8 mouse cellular contexts compared by ENCODE assay signal in genomic region chr6:71441251-71441580, GRCm38 (mm10). TPM values are rescaled to one million over a fixed set of nuclear protein-coding genes. Genes with fewer than 3 reads are reported as not detected.
DNase-seq lines count a peak whose midpoint lies in the region; ATAC-seq and TF ChIP-seq lines count a peak whose summit lies in the region.

No protein-coding gene starts in this region.

- no peaks in the 10 kb centered on the region for H3K9me3 ChIP-seq in heart, embryonic 15.5 days (replicated peaks)
- H3K9me3 ChIP-seq in MEL (replicated peaks; ENCODE audit: insufficient read depth, low read length), result no peaks in the 10 kb centered on the region
- no peaks in the 10 kb centered on the region for H3K9me3 ChIP-seq in hindbrain, embryonic 12.5 days (replicated peaks)
- H3K9me3 ChIP-seq in midbrain, embryonic 12.5 days, result no peaks in the 10 kb centered on the region

- no peak for TF ChIP-seq RAD21 in MEL (IDR thresholded peaks at IDR 0.05; ENCODE audit: low read depth, low read length)

- no peak for TF ChIP-seq EP300 in MEL (IDR thresholded peaks at IDR 0.05; ENCODE audit: low read depth in 1 of 2, low read length in 2 of 2)

- H3K27me3 ChIP-seq in heart, embryonic 15.5 days, result no peaks in the 10 kb centered on the region
- no peaks in the 10 kb centered on the region for H3K27me3 ChIP-seq in MEL (ENCODE audit: control insufficient read depth in 1 of 2, insufficient read depth in 2 of 2, low read length in 2 of 2)
- H3K27me3 ChIP-seq in hindbrain, embryonic 12.5 days, result no peaks in the 10 kb centered on the region
- H3K27me3 ChIP-seq in midbrain, embryonic 12.5 days, result no peaks in the 10 kb centered on the region

- H3K9ac ChIP-seq in heart, embryonic 15.5 days, result peak overlapping the region; percentile 69
- peak overlapping the region; percentile 79 for H3K9ac ChIP-seq in MEL (ENCODE audit: control insufficient read depth, low read depth, low read length, poor library complexity, severe bottlenecking)
- H3K9ac ChIP-seq in hindbrain, embryonic 12.5 days, result peak overlapping the region; percentile 80
- peak overlapping the region; percentile 82 for H3K9ac ChIP-seq in midbrain, embryonic 12.5 days (replicated peaks)

- WGBS in heart, embryonic 15.5 days, result 6% methylated on average over 12 of the region's 12 CpGs
- WGBS in hindbrain, embryonic 12.5 days, result 6% methylated on average over 12 of the region's 12 CpGs
- WGBS in midbrain, embryonic 12.5 days, result 5% methylated on average over 12 of the region's 12 CpGs

- DNase-seq in heart, adult 11 months, result no peak
- DNase-seq in MEL (ENCODE audit: low read depth, low spot score), result no peak
- no peak for DNase-seq in cerebellum, adult 18-20 months
- no peak for DNase-seq in ovary, postnatal 10 days (ENCODE audit: low spot score)
- DNase-seq in left cerebral cortex, postnatal 10 days (ENCODE audit: extremely low spot score in 1 of 2, low spot score in 2 of 2), result no peak

- H3K79me2 ChIP-seq in MEL (ENCODE audit: control insufficient read depth, insufficient read depth, low read length, poor library complexity), result peaks cover 28% of the 10 kb centered on the region

- peak overlapping the region; percentile 97 for H3K27ac ChIP-seq in heart, embryonic 15.5 days
- H3K27ac ChIP-seq in MEL (ENCODE audit: control insufficient read depth, low read depth, low read length), result peak overlapping the region; percentile 81
- peak overlapping the region; percentile 97 for H3K27ac ChIP-seq in hindbrain, embryonic 12.5 days
- H3K27ac ChIP-seq in midbrain, embryonic 12.5 days (replicated peaks), result peak overlapping the region; percentile 96

- peak overlapping the region; percentile 91 for H3K4me3 ChIP-seq in heart, embryonic 15.5 days
- peak overlapping the region; percentile 48 to 53 for H3K4me3 ChIP-seq in MEL (ENCODE audit: control insufficient read depth in 1 of 2, insufficient read depth in 1 of 2, low read depth in 2 of 2, low read length in 2 of 2)
- H3K4me3 ChIP-seq in hindbrain, embryonic 12.5 days, result peak overlapping the region; percentile 97
- peak overlapping the region; percentile 98 for H3K4me3 ChIP-seq in midbrain, embryonic 12.5 days

- peak overlapping the region; percentile 95 for H3K4me2 ChIP-seq in heart, embryonic 15.5 days
- H3K4me2 ChIP-seq in hindbrain, embryonic 12.5 days (replicated peaks), result peak overlapping the region; percentile 94
- peak overlapping the region; percentile 95 for H3K4me2 ChIP-seq in midbrain, embryonic 12.5 days (replicated peaks)

- H3K36me3 ChIP-seq in heart, embryonic 15.5 days, result no peaks in the 10 kb centered on the region
- H3K36me3 ChIP-seq in MEL (ENCODE audit: control insufficient read depth in 1 of 2, insufficient read depth in 2 of 2, low read length in 2 of 2), result peaks cover 0 to 41% of the 10 kb centered on the region in 2 experiments; a peak in 2 of 4 replicates
- H3K36me3 ChIP-seq in hindbrain, embryonic 12.5 days, result no peaks in the 10 kb centered on the region
- no peaks in the 10 kb centered on the region for H3K36me3 ChIP-seq in midbrain, embryonic 12.5 days

- TF ChIP-seq CTCF in MEL (IDR thresholded peaks at IDR 0.05 in 2 of 3, conservative IDR thresholded peaks at IDR 0.05 in 1 of 3; ENCODE audit: control insufficient read depth in 1 of 3, insufficient read depth in 1 of 3, low read depth in 2 of 3, low read length in 3 of 3, poor library complexity in 1 of 3, severe bottlenecking in 1 of 3), result no peak

- H3K4me1 ChIP-seq in heart, embryonic 15.5 days (replicated peaks), result peaks cover 30% of the 10 kb centered on the region
- peaks cover 22 to 42% of the 10 kb centered on the region in 2 experiments for H3K4me1 ChIP-seq in MEL (ENCODE audit: control insufficient read depth in 1 of 2, insufficient read depth in 2 of 2, low read length in 2 of 2)
- peaks cover 37% of the 10 kb centered on the region for H3K4me1 ChIP-seq in hindbrain, embryonic 12.5 days
- peaks cover 28% of the 10 kb centered on the region for H3K4me1 ChIP-seq in midbrain, embryonic 12.5 days

- intact Hi-C loops in left cerebral cortex, postnatal 10 days (cut with DNase I), result no loop called here

- TF ChIP-seq POLR2A in MEL (IDR thresholded peaks at IDR 0.05; ENCODE audit: control insufficient read depth in 1 of 2, insufficient read depth in 1 of 2, low read depth in 1 of 2, low read length in 2 of 2, poor library complexity in 1 of 2), result peak in 1 of 2 experiments; percentile 56; a peak in 1 of 4 replicates

- ATAC-seq in heart, embryonic 15.5 days (replicated peaks; ENCODE audit: insufficient number of reproducible peaks, insufficient read depth, low FRiP score, low read depth), result no peak
- no peak; the same call in 1 of the 2 replicates for ATAC-seq in hindbrain, embryonic 12.5 days (ENCODE audit: low FRiP score)
- peak; percentile 1; the same call in 1 of the 2 replicates for ATAC-seq in midbrain, embryonic 12.5 days (ENCODE audit: low FRiP score, low read depth)

TF ChIP-seq in MEL, 35 proteins besides CTCF, POLR2A, EP300 and RAD21:
- TF ChIP-seq MXI1 (IDR thresholded peaks at IDR 0.05; ENCODE audit: low read depth, low read length), result peak; percentile 28; the same call in 1 of the 2 replicates
- no peak for TF ChIP-seq CHD2 (IDR thresholded peaks at IDR 0.05; ENCODE audit: low read length)

RNA-seq across cellular contexts. Expression of gene Rmnd5a, which starts 0.8 kb away (rescaled TPM):
- polyA plus RNA-seq in heart, embryonic 15.5 days (2015; fragmentation: Nextera tagmentation; extraction: Ambion mirVana), result 8.4 and 9.9 TPM in 2 replicates
- total RNA-seq in MEL (2012; rRNA removed), result 22.2 and 22.6 TPM in 2 replicates
- polyA plus RNA-seq in MEL (2012; ENCODE audit: insufficient read depth in 1 of 2, insufficient read length in 2 of 2, low read depth in 1 of 2, low replicate concordance in 2 of 2, missing spikeins in 1 of 2), result 100 to 1,000 TPM in 1 of 2 experiments, 10 to 100 TPM in 1; 23.3 to 497 TPM
- 15.5 and 18.4 TPM in 2 replicates for polyA plus RNA-seq in hindbrain, embryonic 12.5 days (2016; fragmentation: Nextera tagmentation; extraction: Ambion mirVana)
- polyA plus RNA-seq in midbrain, embryonic 12.5 days (2016; fragmentation: Nextera tagmentation; extraction: Ambion mirVana), result 15.2 and 17.3 TPM in 2 replicates
- 10 to 100 TPM; 74.8 to 76.3 TPM for total RNA-seq in left cerebral cortex, postnatal 10 days (2021)

RNA-seq across cellular contexts. Expression of gene Rnf103, which starts 52.5 kb away (rescaled TPM):
- 14.5 and 15.8 TPM in 2 replicates for polyA plus RNA-seq in heart, embryonic 15.5 days (2015; fragmentation: Nextera tagmentation; extraction: Ambion mirVana)
- 3.3 and 3.9 TPM in 2 replicates for total RNA-seq in MEL (2012; rRNA removed)
- polyA plus RNA-seq in MEL (2012; ENCODE audit: insufficient read depth in 1 of 2, insufficient read length in 2 of 2, low read depth in 1 of 2, low replicate concordance in 2 of 2, missing spikeins in 1 of 2), result 1 to 10 TPM in 1 of 2 experiments, not detected in 1; 4.9 TPM
- polyA plus RNA-seq in hindbrain, embryonic 12.5 days (2016; fragmentation: Nextera tagmentation; extraction: Ambion mirVana), result 27.9 and 29.0 TPM in 2 replicates
- polyA plus RNA-seq in midbrain, embryonic 12.5 days (2016; fragmentation: Nextera tagmentation; extraction: Ambion mirVana), result 25.0 and 27.4 TPM in 2 replicates
- 10 to 100 TPM; 54.4 to 56.0 TPM for total RNA-seq in left cerebral cortex, postnatal 10 days (2021)
